9 mouse cellular contexts compared by ENCODE assay signal in genomic region chr17:24559146-24559545, GRCm38 (mm10). TPM values are rescaled to one million over a fixed set of nuclear protein-coding genes. Genes with fewer than 3 reads are reported as not detected.
A peak's percentile ranks its signal among the peaks of the same experiment; 100 is the strongest.
DNase-seq lines count a peak whose midpoint lies in the region; ATAC-seq and TF ChIP-seq lines count a peak whose summit lies in the region.
"Had no signal": no experiment of that assay in that cellular context is flagged by ENCODE, and none has a peak within 500 bp of the region (broad histone marks: within the 10 kb centered on the region; RNA-seq: fewer than 3 reads in every experiment).

No protein-coding gene starts in this region.

- peak overlapping the region; percentile 87 for H3K27ac ChIP-seq in intestine, embryonic 14.5 days (ENCODE audit: low read depth)
- no peak overlapping the region for H3K27ac ChIP-seq in thymus, adult 2 months (ENCODE audit: control insufficient read depth, insufficient read depth, low read length)

- no peak for TF ChIP-seq POLR2A in thymus, adult 2 months (IDR thresholded peaks at IDR 0.05; ENCODE audit: control insufficient read depth, extremely low read depth, insufficient read depth, low read length, poor library complexity)

- WGBS in intestine, embryonic 14.5 days: 45% methylated on average over 3 of the region's 3 CpGs
- 90% methylated on average over 3 of the region's 3 CpGs for WGBS in thymus, adult 2 months

- H3K27me3 ChIP-seq in intestine, embryonic 14.5 days (replicated peaks; ENCODE audit: control insufficient read depth, insufficient read depth, low read length): no peaks in the 10 kb centered on the region
- H3K27me3 ChIP-seq in thymus, adult 2 months (ENCODE audit: control insufficient read depth, insufficient read depth, low read length): no peaks in the 10 kb centered on the region

- no peaks in the 10 kb centered on the region for H3K36me3 ChIP-seq in intestine, embryonic 14.5 days (ENCODE audit: control insufficient read depth, insufficient read depth, low read length)
- no peaks in the 10 kb centered on the region for H3K36me3 ChIP-seq in thymus, adult 2 months (ENCODE audit: control insufficient read depth, insufficient read depth, low read length)

- DNase-seq in kidney, adult 11 months: peak; percentile 15
- no peak for DNase-seq in kidney, adult 18-20 months
- peak; percentile 26 to 54 for DNase-seq in gastrocnemius, postnatal 4 days (ENCODE audit: low spot score in 2 of 2)
- DNase-seq in intestine, embryonic 14.5 days (ENCODE audit: low spot score): no peak
- DNase-seq in lung, postnatal 25 days (ENCODE audit: low spot score): peak; percentile 48
- DNase-seq in thymus, postnatal 14 days: no peak
- DNase-seq in left cerebral cortex, postnatal 14 days (ENCODE audit: low spot score in 2 of 2): no peak
- no peak for DNase-seq in thymus, adult 2 months

- H3K4me2 ChIP-seq in intestine, embryonic 14.5 days (ENCODE audit: low read length): peak overlapping the region; percentile 27

- no peak overlapping the region for H3K9ac ChIP-seq in intestine, embryonic 14.5 days (ENCODE audit: low read length)

- no peaks in the 10 kb centered on the region for H3K9me3 ChIP-seq in intestine, embryonic 14.5 days (ENCODE audit: control insufficient read depth, low read length)

- intact Hi-C loops in left cerebral cortex, postnatal 14 days (cut with DNase I): no loop called here

- H3K4me3 ChIP-seq in intestine, embryonic 14.5 days (ENCODE audit: low read depth, low read length): no peak overlapping the region
- no peak overlapping the region for H3K4me3 ChIP-seq in thymus, adult 2 months (ENCODE audit: control insufficient read depth, insufficient read depth, low read length)
- H3K4me3 ChIP-seq: erythroblast, embryonic 14.5 days had no signal

- no peak for TF ChIP-seq CTCF in thymus, adult 2 months (IDR thresholded peaks at IDR 0.05; ENCODE audit: borderline replicate concordance, control insufficient read depth, extremely low read depth, insufficient read depth, low read length, poor library complexity)

- peaks cover 18% of the 10 kb centered on the region for H3K4me1 ChIP-seq in intestine, embryonic 14.5 days (replicated peaks; ENCODE audit: control insufficient read depth, insufficient read depth, low read length)
- H3K4me1 ChIP-seq in thymus, adult 2 months (replicated peaks; ENCODE audit: control insufficient read depth, insufficient read depth, low read length): peaks cover 17% of the 10 kb centered on the region

- ATAC-seq in intestine, embryonic 14.5 days (replicated peaks; ENCODE audit: low FRiP score, low TSS enrichment, low read depth): no peak

RNA-seq across cellular contexts. Expression of gene Pkd1, which starts 9.5 kb away (rescaled TPM):
- 10 to 100 TPM; 60.5 to 66.7 TPM for total RNA-seq in gastrocnemius, postnatal 4 days (2021)
- polyA plus RNA-seq in intestine, embryonic 14.5 days (2014; fragmentation: Nextera tagmentation; extraction: Ambion mirVana): 26.8 and 28.4 TPM in 2 replicates
- total RNA-seq in left cerebral cortex, postnatal 14 days (2021): 10 to 100 TPM; 68.6 to 78.7 TPM
- 85.0 and 92.8 TPM in 2 replicates for polyA plus RNA-seq in thymus, adult 2 months (2012; rRNA removed)

RNA-seq across cellular contexts. Expression of gene Rab26, which starts 25.1 kb away (rescaled TPM):
- total RNA-seq in gastrocnemius, postnatal 4 days (2021): under 1 TPM; 0.52 to 0.64 TPM
- polyA plus RNA-seq in intestine, embryonic 14.5 days (2014; fragmentation: Nextera tagmentation; extraction: Ambion mirVana): 2.6 and 5.7 TPM in 2 replicates
- 10 to 100 TPM; 36.2 to 40.4 TPM for total RNA-seq in left cerebral cortex, postnatal 14 days (2021)
- polyA plus RNA-seq in thymus, adult 2 months (2012; rRNA removed): 1.6 and 1.9 TPM in 2 replicates

RNA-seq across cellular contexts. Expression of gene Traf7, which starts 31.4 kb away (rescaled TPM):
- 10 to 100 TPM; 80.8 to 86.3 TPM for total RNA-seq in gastrocnemius, postnatal 4 days (2021)
- polyA plus RNA-seq in intestine, embryonic 14.5 days (2014; fragmentation: Nextera tagmentation; extraction: Ambion mirVana): 97.3 and 104 TPM in 2 replicates
- total RNA-seq in left cerebral cortex, postnatal 14 days (2021): 10 to 100 TPM; 86.8 to 91.7 TPM
- 339 and 362 TPM in 2 replicates for polyA plus RNA-seq in thymus, adult 2 months (2012; rRNA removed)

Comparison
In these comparisons a context has a peak if more than half of its experiments do, and no peak if none do; other contexts are left out.
1. DNase-seq: peak in kidney, adult 11 months (single experiment), gastrocnemius, postnatal 4 days (2 of 2) and lung, postnatal 25 days (single experiment); none in kidney, adult 18-20 months (single experiment), intestine, embryonic 14.5 days (single experiment), thymus, postnatal 14 days (single experiment), left cerebral cortex, postnatal 14 days (0 of 2) and thymus, adult 2 months (single experiment).
2. RNA of gene Rab26, which starts 25.1 kb away (total RNA-seq): 36.2 to 40.4 TPM in left cerebral cortex, postnatal 14 days; 0.52 to 0.64 TPM in gastrocnemius, postnatal 4 days; every median in the first group is over 10 times any median in the second.